Comparison of ENCODE assay signal across 13 mouse cellular contexts in the genomic region with DNA sequence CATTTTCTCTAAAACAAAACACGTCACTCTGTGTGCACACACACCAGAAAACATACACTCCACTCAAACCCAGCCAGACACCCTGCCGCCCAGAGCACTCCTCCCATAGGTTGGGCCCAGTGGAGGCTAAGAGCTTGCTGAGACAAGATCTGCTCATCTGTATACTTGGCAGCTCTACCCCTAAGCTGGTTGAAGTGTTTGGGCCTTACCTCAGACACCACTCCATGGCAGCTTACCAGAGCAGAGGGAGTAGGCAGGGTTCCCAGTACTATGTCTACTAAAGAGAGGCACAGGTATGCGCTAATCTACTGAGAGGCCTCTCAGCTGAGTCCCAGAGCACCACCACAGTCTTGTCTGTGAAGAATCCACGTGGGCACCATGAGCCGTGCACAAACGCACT. TPM values are rescaled to one million over a fixed set of nuclear protein-coding genes. Genes with fewer than 3 reads are reported as not detected.
DNase-seq lines count a peak whose midpoint lies in the region; ATAC-seq and TF ChIP-seq lines count a peak whose summit lies in the region.
"Had no signal": no experiment of that assay in that cellular context is flagged by ENCODE, and none has a peak within 500 bp of the region (broad histone marks: within the 10 kb centered on the region; RNA-seq: fewer than 3 reads in every experiment).

No protein-coding gene starts in this region.

- H3K9ac ChIP-seq in lung, embryonic 16.5 days (ENCODE audit: low read length), result no peak overlapping the region
- H3K9ac ChIP-seq: limb, embryonic 12.5 days had no signal

- H3K4me3 ChIP-seq in layer of hippocampus, adult 2 months, result no peak overlapping the region
- no peak overlapping the region for H3K4me3 ChIP-seq in lung, embryonic 16.5 days (ENCODE audit: low read length)
- H3K4me3 ChIP-seq: limb, embryonic 12.5 days; myocyte had no signal

- H3K27ac ChIP-seq in layer of hippocampus, adult 2 months, result peak overlapping the region; percentile 28; the same call in 1 of the 2 replicates
- H3K27ac ChIP-seq in lung, embryonic 16.5 days (ENCODE audit: low read length), result peak overlapping the region; percentile 55
- H3K27ac ChIP-seq: limb, embryonic 12.5 days had no signal

- H3K27me3 ChIP-seq in lung, embryonic 16.5 days (ENCODE audit: control insufficient read depth, insufficient read depth, low read depth, low read length), result no peaks in the 10 kb centered on the region
- H3K27me3 ChIP-seq: limb, embryonic 12.5 days had no signal

- DNase-seq in heart, adult 11 months, result peak; percentile 94
- no peak for DNase-seq in heart, adult 8-10 months (ENCODE audit: low spot score)
- no peak for DNase-seq in layer of hippocampus, adult 2 months (ENCODE audit: low spot score in 2 of 2)
- DNase-seq in layer of hippocampus, adult 11-12 months (ENCODE audit: low spot score), result no peak
- peak; percentile 81 for DNase-seq in fat pad, adult 2 months (ENCODE audit: extremely low read depth, low read depth, low spot score)
- DNase-seq in urinary bladder, postnatal 25 days (ENCODE audit: low spot score), result no peak
- no peak for DNase-seq in adrenal gland, postnatal 4 days (ENCODE audit: low spot score in 2 of 2)
- DNase-seq: adrenal gland, postnatal 25 days; cerebellum, adult 9-11 months; gastrocnemius, postnatal 10 days had no signal

- peaks cover 47% of the 10 kb centered on the region for H3K4me1 ChIP-seq in lung, embryonic 16.5 days (replicated peaks; ENCODE audit: control insufficient read depth, insufficient read depth, low read length)

- 70% methylated on average over 6 of the region's 6 CpGs for WGBS in lung, embryonic 16.5 days

- peak; percentile 61 for ATAC-seq in lung, embryonic 16.5 days (ENCODE audit: low read depth)

- TF ChIP-seq CTCF in layer of hippocampus, adult 2 months (conservative IDR thresholded peaks at IDR 0.05), result no peak

- 0 out of 2 replicates have a peak, but pooled peaks cover 4% of the 10 kb centered on the region for H3K36me3 ChIP-seq in lung, embryonic 16.5 days (ENCODE audit: control insufficient read depth, insufficient read depth, low read length)

- H3K9me3 ChIP-seq in lung, embryonic 16.5 days (ENCODE audit: control insufficient read depth, low read length), result no peaks in the 10 kb centered on the region
- H3K9me3 ChIP-seq: limb, embryonic 12.5 days had no signal

- H3K4me2 ChIP-seq in lung, embryonic 16.5 days (ENCODE audit: low read depth, low read length), result no peak overlapping the region
- H3K4me2 ChIP-seq: limb, embryonic 12.5 days had no signal

RNA-seq across cellular contexts. Expression of a gene that starts 10.8 kb away (rescaled TPM):
- total RNA-seq in heart, adult 8-10 months (2022), result 100 to 1,000 TPM in 2 of 4 experiments, 10 to 100 TPM in 2; 67.0 to 124 (median 99.7) TPM
- total RNA-seq in layer of hippocampus, adult 2 months (2021), result 10 to 100 TPM; 42.2 to 45.6 TPM
- polyA plus RNA-seq in lung, embryonic 16.5 days (2015; fragmentation: Nextera tagmentation; extraction: Ambion mirVana), result 142 and 158 TPM in 2 replicates
- total RNA-seq in adrenal gland, postnatal 4 days (2021), result 10 to 100 TPM; 80.4 to 83.3 TPM

Comparison
In these comparisons a context has a peak if more than half of its experiments do, and no peak if none do; other contexts are left out.
1. DNase-seq: peak in heart, adult 11 months (single experiment) and fat pad, adult 2 months (single experiment); none in heart, adult 8-10 months (single experiment), layer of hippocampus, adult 2 months (0 of 2), layer of hippocampus, adult 11-12 months (single experiment), urinary bladder, postnatal 25 days (single experiment) and adrenal gland, postnatal 4 days (0 of 2).